ENCODE assay signal across 24 mouse cellular contexts in genomic region chr12:110575926-110576325, GRCm38 (mm10). TPM values are rescaled to one million over a fixed set of nuclear protein-coding genes. Genes with fewer than 3 reads are reported as not detected.
A peak's percentile ranks its signal among the peaks of the same experiment; 100 is the strongest.
DNase-seq lines count a peak whose midpoint lies in the region; ATAC-seq lines count a peak whose summit lies in the region.
"Had no signal": no experiment of that assay in that cellular context is flagged by ENCODE, and none has a peak within 500 bp of the region (broad histone marks: within the 10 kb centered on the region; RNA-seq: fewer than 3 reads in every experiment).

No protein-coding gene starts in this region.

- ATAC-seq in kidney, embryonic 14.5 days (ENCODE audit: low FRiP score, low TSS enrichment) = no peak
- no peak for ATAC-seq in midbrain, embryonic 11.5 days (ENCODE audit: low FRiP score)
- no peak for ATAC-seq in midbrain, embryonic 13.5 days
- ATAC-seq: activated CD4-positive, CD25-positive, alpha-beta regulatory T cell, adult 4 months; CD4-positive, CD25-positive, alpha-beta regulatory T cell, adult 4 months; forebrain, embryonic 13.5 days; Patski had no signal

- no peak overlapping the region for H3K9ac ChIP-seq in kidney, embryonic 14.5 days (ENCODE audit: low read depth, low read length)
- no peak overlapping the region for H3K9ac ChIP-seq in midbrain, embryonic 11.5 days (ENCODE audit: low read length)
- no peak overlapping the region for H3K9ac ChIP-seq in midbrain, embryonic 13.5 days (replicated peaks)
- H3K9ac ChIP-seq: embryonic facial prominence, embryonic 12.5 days; forebrain, embryonic 13.5 days had no signal

- WGBS in kidney, embryonic 14.5 days = 72% methylated on average over 4 of the region's 4 CpGs
- WGBS in midbrain, embryonic 11.5 days = 77% methylated on average over 4 of the region's 4 CpGs
- whole genome bisulfite sequencing in midbrain, embryonic 13.5 days = 85% methylated on average over 4 of the region's 4 CpGs

- H3K27ac ChIP-seq in kidney, embryonic 14.5 days (ENCODE audit: low read depth, low read length) = no peak overlapping the region
- no peak overlapping the region for H3K27ac ChIP-seq in midbrain, embryonic 11.5 days (ENCODE audit: low read depth, low read length)
- H3K27ac ChIP-seq in midbrain, embryonic 13.5 days = no peak overlapping the region
- H3K27ac ChIP-seq: embryonic facial prominence, embryonic 10.5 days; embryonic facial prominence, embryonic 12.5 days; forebrain, embryonic 13.5 days had no signal

- no peaks in the 10 kb centered on the region for H3K4me1 ChIP-seq in kidney, embryonic 14.5 days (ENCODE audit: control insufficient read depth, insufficient read depth, low read length)
- H3K4me1 ChIP-seq in midbrain, embryonic 11.5 days (ENCODE audit: control insufficient read depth, insufficient read depth, low read length) = no peaks in the 10 kb centered on the region
- no peaks in the 10 kb centered on the region for H3K4me1 ChIP-seq in midbrain, embryonic 13.5 days (replicated peaks)
- H3K4me1 ChIP-seq: embryonic facial prominence, embryonic 10.5 days; embryonic facial prominence, embryonic 12.5 days; forebrain, embryonic 13.5 days had no signal

- no peaks in the 10 kb centered on the region for H3K27me3 ChIP-seq in kidney, embryonic 14.5 days (ENCODE audit: control insufficient read depth, insufficient read depth, low read length)
- no peaks in the 10 kb centered on the region for H3K27me3 ChIP-seq in midbrain, embryonic 11.5 days (ENCODE audit: control insufficient read depth, insufficient read depth, low read length)
- H3K27me3 ChIP-seq in midbrain, embryonic 13.5 days = no peaks in the 10 kb centered on the region
- H3K27me3 ChIP-seq: CH12.LX; embryonic facial prominence, embryonic 12.5 days; forebrain, embryonic 13.5 days; Patski had no signal

- H3K4me2 ChIP-seq in kidney, embryonic 14.5 days (replicated peaks; ENCODE audit: low read depth, low read length) = no peak overlapping the region
- H3K4me2 ChIP-seq in midbrain, embryonic 11.5 days = no peak overlapping the region
- H3K4me2 ChIP-seq in midbrain, embryonic 13.5 days (replicated peaks) = no peak overlapping the region
- H3K4me2 ChIP-seq: embryonic facial prominence, embryonic 12.5 days; forebrain, embryonic 13.5 days had no signal

- H3K4me3 ChIP-seq in kidney, embryonic 14.5 days (ENCODE audit: low read length) = no peak overlapping the region
- H3K4me3 ChIP-seq in midbrain, embryonic 11.5 days (ENCODE audit: low read depth, low read length) = no peak overlapping the region
- H3K4me3 ChIP-seq in midbrain, embryonic 13.5 days (replicated peaks) = no peak overlapping the region
- H3K4me3 ChIP-seq: embryonic facial prominence, embryonic 10.5 days; embryonic facial prominence, embryonic 12.5 days; forebrain, embryonic 13.5 days had no signal

- no peaks in the 10 kb centered on the region for H3K9me3 ChIP-seq in kidney, embryonic 14.5 days (ENCODE audit: control insufficient read depth, low read length)
- H3K9me3 ChIP-seq in midbrain, embryonic 11.5 days (ENCODE audit: control insufficient read depth, low read length) = no peaks in the 10 kb centered on the region
- H3K9me3 ChIP-seq in midbrain, embryonic 13.5 days = no peaks in the 10 kb centered on the region
- H3K9me3 ChIP-seq: embryonic facial prominence, embryonic 10.5 days; embryonic facial prominence, embryonic 12.5 days; forebrain, embryonic 13.5 days; G1E had no signal

- DNase-seq in kidney, adult 18-20 months = peak; percentile 11
- peak; percentile 33 to 49 for DNase-seq in kidney, adult 8-10 months
- no peak for DNase-seq in kidney, postnatal 10 days
- DNase-seq in kidney, postnatal 36 days = peak; percentile 51 to 52
- DNase-seq in kidney, postnatal 4 days = no peak
- DNase-seq in midbrain, embryonic 11.5 days (ENCODE audit: low spot score, missing footprints) = peak; percentile 26
- DNase-seq: adrenal gland, adult 8-10 months; adrenal gland, postnatal 36 days; B cell, adult 2 months; cerebellum, adult 11-12 months; cerebellum, adult 2 months; cerebellum, adult 9-10 months; cerebellum, postnatal 10 days; cerebellum, postnatal 25 days had no signal

- H3K36me3 ChIP-seq in kidney, embryonic 14.5 days (ENCODE audit: control insufficient read depth, insufficient read depth, low read length) = peaks cover 54% of the 10 kb centered on the region
- H3K36me3 ChIP-seq in midbrain, embryonic 11.5 days (ENCODE audit: control insufficient read depth, insufficient read depth, low read length) = no peaks in the 10 kb centered on the region
- H3K36me3 ChIP-seq in midbrain, embryonic 13.5 days = peaks cover 55% of the 10 kb centered on the region

RNA-seq across cellular contexts. Expression of gene Dync1h1, which starts 25.3 kb away (rescaled TPM):
- 40.9 and 63.6 TPM in 2 replicates for polyA plus RNA-seq in kidney, embryonic 14.5 days (2014; fragmentation: Nextera tagmentation; extraction: Ambion mirVana)
- polyA plus RNA-seq in midbrain, embryonic 11.5 days (2014; fragmentation: Nextera tagmentation; extraction: Ambion mirVana) = 74.9 and 83.1 TPM in 2 replicates
- 92.2 and 93.6 TPM in 2 replicates for polyA plus RNA-seq in midbrain, embryonic 13.5 days (2015; fragmentation: Nextera tagmentation; extraction: Ambion mirVana)

Comparison
In these comparisons a context has a peak if more than half of its experiments do, and no peak if none do; other contexts are left out.
1. DNase-seq: peak in kidney, adult 18-20 months (single experiment), kidney, adult 8-10 months (2 of 2), kidney, postnatal 36 days (2 of 2) and midbrain, embryonic 11.5 days (single experiment); none in kidney, postnatal 10 days (single experiment) and kidney, postnatal 4 days (0 of 2).